Mouse (Mus musculus): ENCODE results near the gene Cbarp. TPM values are rescaled to one million over a fixed set of nuclear protein-coding genes. Genes with fewer than 3 reads are reported as not detected.

The Cbarp gene
- polyA plus RNA-seq (2015; fragmentation: Nextera tagmentation; extraction: Ambion mirVana): 40.6 and 45.3 TPM in 2 replicates

- Histone ChIP-seq H3K4me1 (replicated peaks) (peaks cover 80% of the 10 kb centered on the region), H3K4me3 (replicated peaks) (peak within 1 kb of the TSS; percentile 83), H3K27me3 (peaks cover 14% of the 10 kb centered on the region), H3K9ac (replicated peaks) (peak within 1 kb of the TSS; percentile 98; the same call in 1 of the 2 replicates), H3K9me3 (no peaks in the 10 kb centered on the region), H3K36me3 (peaks cover 31% of the 10 kb centered on the region), H3K4me2 (replicated peaks) (peak within 1 kb of the TSS; percentile 90), H3K27ac (peak within 1 kb of the TSS; percentile 95)
- whole genome bisulfite sequencing: 77% methylated on average over 5 of the region's 10 CpGs
- ATAC-seq: no peak
These were observed at the start of gene Cbarp for GRCm38 (mm10) chr10:80140666-80141035. Gene Cbarp, minus strand, starts transcription at chr10:80140835.

GRCm38 (mm10) chr10:80189999-80190398, 49.4 kb upstream of the Cbarp start:
- Histone ChIP-seq H3K9ac (replicated peaks) (peak overlapping the region; percentile 79), H3K27me3 (peaks cover 9% of the 10 kb centered on the region; the same call in 1 of the 2 replicates), H3K27ac (peak overlapping the region; percentile 96), H3K4me1 (replicated peaks) (peaks cover 74% of the 10 kb centered on the region), H3K4me2 (replicated peaks) (peak overlapping the region; percentile 67), H3K9me3 (no peaks in the 10 kb centered on the region), H3K4me3 (replicated peaks) (peak overlapping the region; percentile 40), H3K36me3 (peaks cover 28% of the 10 kb centered on the region)
- under 1% methylated on average over 21 of the region's 21 CpGs for WGBS
- ATAC-seq: peak; percentile 9; the same call in 1 of the 2 replicates

GRCm38 (mm10) chr10:80188453-80189024, 47.9 kb upstream of the Cbarp start:
- H3K36me3 ChIP-seq: peaks cover 31% of the 10 kb centered on the region
- peak overlapping the region; percentile 16; the same call in 1 of the 2 replicates for H3K4me3 ChIP-seq (replicated peaks)
- peak overlapping the region; percentile 63 for H3K9ac ChIP-seq (replicated peaks)
- H3K9me3 ChIP-seq: no peaks in the 10 kb centered on the region
- ATAC-seq: no peak
- peaks cover 72% of the 10 kb centered on the region for H3K4me1 ChIP-seq (replicated peaks)
- H3K4me2 ChIP-seq (replicated peaks): peak overlapping the region; percentile 67
- peak overlapping the region; percentile 96 for H3K27ac ChIP-seq
- peaks cover 9% of the 10 kb centered on the region; the same call in 1 of the 2 replicates for H3K27me3 ChIP-seq
- WGBS: 43% methylated on average over 15 of the region's 15 CpGs

GRCm38 (mm10) chr10:80187739-80188138, 47.1 kb upstream of the Cbarp start:
- H3K27ac ChIP-seq: peak overlapping the region; percentile 96
- H3K4me3 ChIP-seq (replicated peaks): 0 out of 2 replicates have a peak overlapping the region, but pooled peaks have one; percentile 5
- H3K4me2 ChIP-seq (replicated peaks): 0 out of 2 replicates have a peak overlapping the region, but pooled peaks have one; percentile 67
- H3K36me3 ChIP-seq: peaks cover 39% of the 10 kb centered on the region
- no peaks in the 10 kb centered on the region for H3K9me3 ChIP-seq
- H3K4me1 ChIP-seq (replicated peaks): peaks cover 73% of the 10 kb centered on the region
- H3K9ac ChIP-seq (replicated peaks): no peak overlapping the region
- WGBS: 70% methylated on average over 10 of the region's 10 CpGs
- H3K27me3 ChIP-seq: peaks cover 9% of the 10 kb centered on the region; the same call in 1 of the 2 replicates
- no peak for ATAC-seq

GRCm38 (mm10) chr10:80186649-80187048, 46.0 kb upstream of the Cbarp start:
- Histone ChIP-seq H3K4me3 (replicated peaks) (no peak overlapping the region), H3K27me3 (peaks cover 9% of the 10 kb centered on the region; the same call in 1 of the 2 replicates), H3K4me1 (replicated peaks) (peaks cover 78% of the 10 kb centered on the region), H3K36me3 (peaks cover 43% of the 10 kb centered on the region), H3K4me2 (replicated peaks) (peak overlapping the region; percentile 97), H3K27ac (peak overlapping the region; percentile 96), H3K9ac (replicated peaks) (0 out of 2 replicates have a peak overlapping the region, but pooled peaks have one; percentile 28), H3K9me3 (no peaks in the 10 kb centered on the region)
- 42% methylated on average over 27 of the region's 27 CpGs for WGBS
- no peak for ATAC-seq

- H3K9me3 ChIP-seq: no peaks in the 10 kb centered on the region
- H3K4me3 ChIP-seq (replicated peaks): peak overlapping the region; percentile 90
- peaks cover 26% of the 10 kb centered on the region for H3K36me3 ChIP-seq
- peak overlapping the region; percentile 47; the same call in 1 of the 2 replicates for H3K27ac ChIP-seq
- 0 out of 2 replicates have a peak, but pooled peaks cover 6% of the 10 kb centered on the region for H3K27me3 ChIP-seq
- peak overlapping the region; percentile 97 for H3K4me2 ChIP-seq (replicated peaks)
- WGBS: 83% methylated on average over 7 of the region's 7 CpGs
- H3K9ac ChIP-seq (replicated peaks): peak overlapping the region; percentile 99
- peaks cover 75% of the 10 kb centered on the region for H3K4me1 ChIP-seq (replicated peaks)
- ATAC-seq: no peak
These were observed 41.9 kb upstream of the Cbarp start for GRCm38 (mm10) chr10:80182547-80182946.

- H3K36me3 ChIP-seq: peaks cover 14% of the 10 kb centered on the region
- peak overlapping the region; percentile 90 for H3K4me3 ChIP-seq (replicated peaks)
- WGBS: 30% methylated on average over 5 of the region's 5 CpGs
- peaks cover 80% of the 10 kb centered on the region for H3K4me1 ChIP-seq (replicated peaks)
- peak overlapping the region; percentile 99 for H3K9ac ChIP-seq (replicated peaks)
- no peak for ATAC-seq
- peak overlapping the region; percentile 91; the same call in 1 of the 2 replicates for H3K27ac ChIP-seq
- H3K9me3 ChIP-seq: no peaks in the 10 kb centered on the region
- H3K27me3 ChIP-seq: no peaks in the 10 kb centered on the region
- H3K4me2 ChIP-seq (replicated peaks): peak overlapping the region; percentile 97
These were observed 40.2 kb upstream of the Cbarp start for GRCm38 (mm10) chr10:80180823-80181222.

GRCm38 (mm10) chr10:80180288-80180687, 39.7 kb upstream of the Cbarp start:
- 33% methylated on average over 6 of the region's 6 CpGs for WGBS
- no peak for ATAC-seq
- peaks cover 78% of the 10 kb centered on the region for H3K4me1 ChIP-seq (replicated peaks)
- no peaks in the 10 kb centered on the region for H3K27me3 ChIP-seq
- peak overlapping the region; percentile 90 for H3K4me3 ChIP-seq (replicated peaks)
- peak overlapping the region; percentile 91 for H3K27ac ChIP-seq
- no peaks in the 10 kb centered on the region for H3K9me3 ChIP-seq
- peak overlapping the region; percentile 97 for H3K4me2 ChIP-seq (replicated peaks)
- peak overlapping the region; percentile 99 for H3K9ac ChIP-seq (replicated peaks)
- H3K36me3 ChIP-seq: peaks cover 14% of the 10 kb centered on the region

- H3K27ac ChIP-seq: peak within 1 kb of the TSS; percentile 91
- peak within 1 kb of the TSS; percentile 99 for H3K9ac ChIP-seq (replicated peaks)
- 2% methylated on average over 69 of the region's 106 CpGs for WGBS
- peaks cover 75% of the 10 kb centered on the region for H3K4me1 ChIP-seq (replicated peaks)
- H3K4me3 ChIP-seq (replicated peaks): peak within 1 kb of the TSS; percentile 90
- peak; percentile 79 for ATAC-seq
- no peaks in the 10 kb centered on the region for H3K9me3 ChIP-seq
- H3K27me3 ChIP-seq: no peaks in the 10 kb centered on the region
- H3K36me3 ChIP-seq: peaks cover 14% of the 10 kb centered on the region
- H3K4me2 ChIP-seq (replicated peaks): peak within 1 kb of the TSS; percentile 97
These were observed 38.7 kb upstream of the Cbarp start, which contains the start of gene Efna2 for GRCm38 (mm10) chr10:80179068-80180051. Gene Efna2, plus strand, starts transcription at chr10:80179482.

- H3K4me3 ChIP-seq (replicated peaks): no peak overlapping the region
- no peak overlapping the region for H3K4me2 ChIP-seq (replicated peaks)
- peaks cover 68% of the 10 kb centered on the region for H3K4me1 ChIP-seq (replicated peaks)
- H3K27me3 ChIP-seq: no peaks in the 10 kb centered on the region
- H3K9me3 ChIP-seq: no peaks in the 10 kb centered on the region
- H3K27ac ChIP-seq: peak overlapping the region; percentile 91; the same call in 1 of the 2 replicates
- no peak for ATAC-seq
- H3K9ac ChIP-seq (replicated peaks): no peak overlapping the region; the same call in 1 of the 2 replicates
- peaks cover 3% of the 10 kb centered on the region for H3K36me3 ChIP-seq
- WGBS: 38% methylated on average over 7 of the region's 7 CpGs
These were observed 37.0 kb upstream of the Cbarp start for GRCm38 (mm10) chr10:80177441-80178279.

Data from midbrain, embryonic 13.5 days (tissue).